Mouse (Mus musculus) liver, embryonic 13.5 days (tissue): ENCODE results near the gene Slc7a12. TPM values are rescaled to one million over a fixed set of nuclear protein-coding genes. Genes with fewer than 3 reads are reported as not detected.

Experiments
- ATAC-seq: fragments of 200-750 bp; cut with Nextera tagmentation; 2 replicates; pipeline ENCODE4 v1.8.0; 2017; ENCODE audit warnings: low read depth, mild to moderate bottlenecking, moderate number of reproducible peaks, moderate library complexity
- DNase-seq: peaks from one replicate; pipeline ENCODE4 v3.0.0; 2022
- H3K27ac ChIP-seq: fragments of 300-500 bp; sonication (generic); 2 replicates; pipeline ENCODE4 v1.5.1; 2015; ENCODE audit warnings: moderate library complexity, mild to moderate bottlenecking, inconsistent platforms
- H3K27me3 ChIP-seq: fragments of 300-500 bp; sonication (generic); 2 replicates; pipeline ENCODE4 v1.6.1; 2015; ENCODE audit warnings: mild to moderate bottlenecking, inconsistent platforms
- H3K36me3 ChIP-seq: fragments of 300-500 bp; sonication (generic); 2 replicates; pipeline ENCODE4 v1.6.1; 2015; ENCODE audit warnings: mild to moderate bottlenecking, inconsistent platforms
- H3K4me1 ChIP-seq: fragments of 300-500 bp; sonication (generic); replicated peaks from 2 replicates; pipeline ENCODE4 v1.6.1; 2015; ENCODE audit warnings: inconsistent platforms
- H3K4me2 ChIP-seq: fragments of 300-500 bp; sonication (generic); 2 replicates; pipeline ENCODE4 v1.6.1; 2015; ENCODE audit warnings: inconsistent platforms, mild to moderate bottlenecking, moderate library complexity
- H3K4me3 ChIP-seq: fragments of 300-500 bp; sonication (generic); replicated peaks from 2 replicates; pipeline ENCODE4 v1.5.1; 2015; ENCODE audit warnings: mild to moderate bottlenecking, inconsistent platforms
- H3K9ac ChIP-seq: fragments of 300-500 bp; sonication (generic); 2 replicates; pipeline ENCODE4 v1.6.1; 2015; ENCODE audit warnings: mild to moderate bottlenecking, inconsistent platforms
- H3K9me3 ChIP-seq: fragments of 300-500 bp; sonication (generic); replicated peaks from 2 replicates; pipeline ENCODE4 v1.6.1; 2016; ENCODE audit warnings: inconsistent platforms
- WGBS: fragments of 180-500 bp; shearing (Covaris S2); methylation state at CpG from one replicate; pipeline ENCODE4 v1.1.7; 2015; ENCODE audit not compliant: insufficient replicate concordance; 5-methylcytosine and 5-hydroxymethylcytosine counted together
- polyA plus RNA-seq: library from polyadenylated mRNA; unstranded; fragments of >200 nt; fragmentation: Nextera tagmentation; extraction: Ambion mirVana; gene quantifications from 2 replicates; pipeline ENCODE4 v1.2.1, GENCODE M21; 2015

Gene Slc7a12
- polyA plus RNA-seq = not detected in 2 replicates

GRCm38 (mm10) chr3:14480397-14480796 lies at the start of gene Slc7a12:
Gene Slc7a12 (plus strand): TSS chr3:14480697.
- DNase-seq (no peak), ATAC-seq (no peak)
- Histone ChIP-seq H3K4me1 (no peaks in the 10 kb centered on the region), H3K27me3 (no peaks in the 10 kb centered on the region), H3K4me3 (no peak within 1 kb of the TSS), H3K4me2 (no peak within 1 kb of the TSS), H3K36me3 (no peaks in the 10 kb centered on the region), H3K9ac (no peak within 1 kb of the TSS), H3K27ac (no peak within 1 kb of the TSS), H3K9me3 (no peaks in the 10 kb centered on the region)

GRCm38 (mm10) chr3:14432381-14432780 lies 48.1 kb upstream of the Slc7a12 start:
- Histone ChIP-seq H3K9me3 (no peaks in the 10 kb centered on the region), H3K4me3 (no peak overlapping the region), H3K9ac (no peak overlapping the region), H3K27ac (no peak overlapping the region), H3K27me3 (no peaks in the 10 kb centered on the region), H3K4me1 (no peaks in the 10 kb centered on the region), H3K36me3 (no peaks in the 10 kb centered on the region), H3K4me2 (no peak overlapping the region)
- no peak for ATAC-seq
- WGBS = 52% methylated on average over 1 of the region's 1 CpGs
- no peak for DNase-seq

DNA sequence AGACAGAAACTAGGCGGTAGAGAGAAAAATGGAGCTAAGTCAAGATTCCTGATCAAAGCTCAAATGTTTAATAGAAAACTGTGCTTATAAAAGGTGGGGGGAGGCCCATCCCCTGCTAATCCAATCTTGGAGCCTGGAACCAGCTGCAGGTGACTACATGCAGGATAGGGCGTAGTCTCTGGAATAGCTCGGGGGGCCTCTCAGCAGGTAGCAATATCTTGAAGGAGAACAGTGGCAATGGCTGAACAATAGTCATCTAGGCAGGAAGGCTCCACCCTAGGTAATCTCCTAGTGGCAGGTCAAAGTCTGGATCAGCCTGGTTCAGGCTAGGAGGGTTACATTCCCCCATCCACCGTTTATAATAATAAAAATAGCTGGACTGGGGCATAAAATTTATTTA lies 34.5 kb upstream of the Slc7a12 start:
- no peak overlapping the region for H3K27ac ChIP-seq
- H3K9ac ChIP-seq = no peak overlapping the region
- no peak overlapping the region for H3K4me2 ChIP-seq
- H3K4me1 ChIP-seq = no peaks in the 10 kb centered on the region
- no peaks in the 10 kb centered on the region for H3K9me3 ChIP-seq
- DNase-seq (no peak), ATAC-seq (no peak)
- H3K4me3 ChIP-seq = no peak overlapping the region
- no peaks in the 10 kb centered on the region for H3K36me3 ChIP-seq
- WGBS = 71% methylated on average over 4 of the region's 4 CpGs
- H3K27me3 ChIP-seq = no peaks in the 10 kb centered on the region

DNA sequence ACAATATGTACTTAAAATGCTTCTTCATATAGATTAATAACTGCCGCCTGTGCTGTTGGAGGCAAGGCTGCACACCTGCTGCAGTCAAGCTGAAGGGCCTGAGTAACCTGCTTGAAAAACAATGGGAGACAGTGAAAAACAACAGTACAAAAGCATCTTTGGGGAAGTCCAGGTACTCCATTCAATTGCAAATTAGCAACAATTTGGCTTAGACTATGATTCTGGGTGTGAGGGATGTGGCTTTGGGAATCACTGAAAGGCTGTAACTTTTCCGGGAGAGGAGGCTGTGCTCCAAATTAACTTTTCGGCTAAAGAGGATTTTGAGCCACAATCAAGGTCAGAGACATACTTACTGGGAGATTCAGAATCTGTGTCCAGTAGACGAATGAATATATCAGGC lies 33.8 kb upstream of the Slc7a12 start:
- no peak for ATAC-seq
- Histone ChIP-seq H3K27me3 (no peaks in the 10 kb centered on the region), H3K36me3 (no peaks in the 10 kb centered on the region), H3K4me2 (no peak overlapping the region), H3K4me1 (no peaks in the 10 kb centered on the region), H3K27ac (no peak overlapping the region), H3K9me3 (no peaks in the 10 kb centered on the region), H3K4me3 (no peak overlapping the region), H3K9ac (no peak overlapping the region)
- 75% methylated on average over 4 of the region's 4 CpGs for WGBS
- DNase-seq = no peak

Other genes starting within 250 kb of the Slc7a12 start
- gene 1810022K09Rik, start 130.6 kb downstream of the Slc7a12 start, polyA plus RNA-seq = 331 and 402 TPM in 2 replicates
- 2.0 and 2.3 TPM in 2 replicates for gene Car13, start 161.0 kb downstream of the Slc7a12 start, polyA plus RNA-seq